Mouse (Mus musculus) embryonic facial prominence, embryonic 15.5 days (tissue): Measurements from ENCODE around the gene Vwf. TPM values are rescaled to one million over a fixed set of nuclear protein-coding genes. Genes with fewer than 3 reads are reported as not detected.

ENCODE experiments used
- ATAC-seq: fragments of 200-750 bp; cut with Nextera tagmentation; 2 replicates; pipeline ENCODE4 v1.8.0; 2017; ENCODE audit warnings: low read depth, moderate TSS enrichment; ENCODE audit not compliant: insufficient number of reproducible peaks, low FRiP score, low TSS enrichment
- H3K27ac ChIP-seq: fragments of 300-500 bp; sonication (generic); replicated peaks from 2 replicates; pipeline ENCODE4 v1.5.1; 2015; ENCODE audit warnings: mild to moderate bottlenecking, inconsistent platforms
- H3K27me3 ChIP-seq: fragments of 300-500 bp; sonication (generic); 2 replicates; pipeline ENCODE4 v1.6.1; 2015; ENCODE audit warnings: inconsistent platforms
- H3K36me3 ChIP-seq: fragments of 300-500 bp; sonication (generic); 2 replicates; pipeline ENCODE4 v1.6.1; 2015; ENCODE audit warnings: mild to moderate bottlenecking, inconsistent platforms
- H3K4me1 ChIP-seq: fragments of 300-500 bp; sonication (generic); 2 replicates; pipeline ENCODE4 v1.6.1; 2015; ENCODE audit warnings: inconsistent platforms
- H3K4me2 ChIP-seq: fragments of 300-500 bp; sonication (generic); replicated peaks from 2 replicates; pipeline ENCODE4 v1.6.1; 2015; ENCODE audit warnings: mild to moderate bottlenecking, inconsistent platforms
- H3K4me3 ChIP-seq: fragments of 300-500 bp; sonication (generic); replicated peaks from 2 replicates; pipeline ENCODE4 v1.5.1; 2015; ENCODE audit warnings: mild to moderate bottlenecking, inconsistent platforms
- H3K9ac ChIP-seq: fragments of 300-500 bp; sonication (generic); 2 replicates; pipeline ENCODE4 v1.6.1; 2015; ENCODE audit warnings: inconsistent platforms
- H3K9me3 ChIP-seq: fragments of 300-500 bp; sonication (generic); replicated peaks from 2 replicates; pipeline ENCODE4 v1.6.1; 2016; ENCODE audit warnings: inconsistent platforms
- WGBS: fragments of 180-500 bp; shearing (Covaris S2); methylation state at CpG from one replicate; pipeline ENCODE4 v1.1.7; 2015; 5-methylcytosine and 5-hydroxymethylcytosine counted together
- polyA plus RNA-seq: library from polyadenylated mRNA; unstranded; fragments of >200 nt; fragmentation: Nextera tagmentation; extraction: Ambion mirVana; gene quantifications from 2 replicates; pipeline ENCODE4 v1.2.1, GENCODE M21; 2015

Vwf gene
- 8.8 and 9.4 TPM in 2 replicates for polyA plus RNA-seq

GRCm38 (mm10) chr6:125546474-125546873, at the start of gene Vwf:
Vwf (plus strand) TSS chr6:125546774.
- Histone ChIP-seq H3K27ac (no peak within 1 kb of the TSS), H3K4me2 (no peak within 1 kb of the TSS), H3K4me3 (no peak within 1 kb of the TSS), H3K9me3 (no peaks in the 10 kb centered on the region), H3K9ac (no peak within 1 kb of the TSS), H3K4me1 (no peaks in the 10 kb centered on the region), H3K27me3 (no peaks in the 10 kb centered on the region), H3K36me3 (no peaks in the 10 kb centered on the region)
- ATAC-seq = no peak
- WGBS = 87% methylated on average over 6 of the region's 6 CpGs

DNA sequence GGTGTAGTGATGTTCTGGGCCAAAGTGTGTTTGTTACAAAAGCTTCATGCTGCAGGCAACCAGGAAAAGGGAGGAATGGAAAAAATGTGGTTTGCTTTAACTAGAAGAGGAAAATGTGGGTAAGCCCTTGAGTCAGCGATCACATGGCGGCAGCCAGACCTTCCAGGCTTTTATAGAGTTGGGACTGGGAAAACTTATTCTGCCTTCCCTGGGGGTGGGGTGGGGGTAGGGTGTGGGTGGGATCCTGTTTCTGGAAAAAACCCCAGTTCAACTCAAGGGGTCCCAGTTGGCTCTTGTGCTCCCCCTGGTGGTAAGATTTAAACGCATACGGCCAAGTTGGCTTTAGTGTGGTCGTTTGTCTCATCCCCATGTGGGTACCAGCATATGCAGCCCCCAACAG, 48.5 kb upstream of the Vwf start:
- Histone ChIP-seq H3K4me2 (no peak overlapping the region), H3K9ac (no peak overlapping the region), H3K27ac (peak overlapping the region; percentile 80), H3K27me3 (no peaks in the 10 kb centered on the region), H3K9me3 (no peaks in the 10 kb centered on the region), H3K36me3 (no peaks in the 10 kb centered on the region), H3K4me3 (no peak overlapping the region), H3K4me1 (peaks cover 15% of the 10 kb centered on the region)
- ATAC-seq = no peak
- 7% methylated on average over 5 of the region's 5 CpGs for WGBS

GRCm38 (mm10) chr6:125503186-125503802, 43.3 kb upstream of the Vwf start:
- 0 out of 2 replicates have a peak overlapping the region, but pooled peaks have one; percentile 22 for H3K27ac ChIP-seq
- H3K36me3 ChIP-seq = no peaks in the 10 kb centered on the region
- no peaks in the 10 kb centered on the region for H3K9me3 ChIP-seq
- H3K4me2 ChIP-seq = no peak overlapping the region
- no peak overlapping the region for H3K9ac ChIP-seq
- no peak overlapping the region for H3K4me3 ChIP-seq
- WGBS = 70% methylated on average over 11 of the region's 11 CpGs
- H3K4me1 ChIP-seq = 0 out of 2 replicates have a peak, but pooled peaks cover 9% of the 10 kb centered on the region
- no peak; the same call in 1 of the 2 replicates for ATAC-seq
- no peaks in the 10 kb centered on the region for H3K27me3 ChIP-seq

GRCm38 (mm10) chr6:125504622-125505355, 41.8 kb upstream of the Vwf start:
- ATAC-seq = no peak
- WGBS = 59% methylated on average over 3 of the region's 3 CpGs
- H3K4me3 ChIP-seq = no peak overlapping the region
- H3K9me3 ChIP-seq = no peaks in the 10 kb centered on the region
- H3K27ac ChIP-seq = no peak overlapping the region
- no peak overlapping the region for H3K4me2 ChIP-seq
- H3K36me3 ChIP-seq = no peaks in the 10 kb centered on the region
- no peaks in the 10 kb centered on the region for H3K27me3 ChIP-seq
- 0 out of 2 replicates have a peak, but pooled peaks cover 4% of the 10 kb centered on the region for H3K4me1 ChIP-seq
- H3K9ac ChIP-seq = no peak overlapping the region

DNA sequence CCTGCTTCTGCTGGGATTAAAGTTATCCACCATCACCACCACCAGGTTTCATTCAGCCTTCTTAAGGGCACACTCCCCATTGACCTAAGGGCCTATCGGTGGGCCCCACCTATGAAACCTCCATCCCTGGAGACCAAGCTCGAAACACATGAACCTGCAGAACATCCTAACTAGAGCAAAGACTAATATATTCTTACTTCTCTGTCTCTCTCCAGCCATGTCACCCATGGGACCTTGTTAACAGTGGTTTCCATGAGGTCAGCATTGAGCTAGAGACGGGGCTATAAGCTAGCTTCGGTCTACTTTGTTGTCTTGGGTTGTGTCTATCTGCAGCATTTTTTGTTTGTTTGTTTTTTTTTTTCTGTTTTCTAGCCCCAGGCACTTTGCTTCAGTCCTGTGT, 40.1 kb upstream of the Vwf start:
- Histone ChIP-seq H3K9ac (no peak overlapping the region), H3K9me3 (no peaks in the 10 kb centered on the region), H3K4me3 (no peak overlapping the region), H3K36me3 (no peaks in the 10 kb centered on the region), H3K27me3 (no peaks in the 10 kb centered on the region), H3K4me1 (peaks cover 11% of the 10 kb centered on the region; the same call in 1 of the 2 replicates), H3K27ac (no peak overlapping the region), H3K4me2 (no peak overlapping the region)
- 88% methylated on average over 4 of the region's 4 CpGs for WGBS
- ATAC-seq = no peak

DNA sequence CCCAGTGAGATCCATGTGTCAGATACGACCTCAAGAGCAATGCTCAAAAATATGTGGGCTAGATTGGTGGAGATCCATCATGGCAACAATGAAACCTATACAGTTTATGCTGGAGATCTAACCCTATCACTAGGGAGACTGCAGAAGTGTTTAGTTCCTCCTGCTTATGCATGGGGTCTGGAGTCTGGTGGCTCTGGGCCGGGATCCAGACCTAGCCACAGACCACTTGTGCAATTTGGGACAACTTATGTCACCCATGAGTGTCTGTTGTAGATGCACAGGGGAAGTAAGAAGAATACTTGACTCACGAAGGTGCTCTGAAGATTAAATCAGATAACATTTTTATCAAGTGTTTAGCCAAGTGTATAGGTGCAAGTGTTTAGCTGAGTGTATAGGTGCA, 36.8 kb upstream of the Vwf start:
- no peaks in the 10 kb centered on the region for H3K9me3 ChIP-seq
- no peak for ATAC-seq
- H3K9ac ChIP-seq = no peak overlapping the region
- H3K4me1 ChIP-seq = peaks cover 24% of the 10 kb centered on the region
- 69% methylated on average over 3 of the region's 3 CpGs for WGBS
- H3K27me3 ChIP-seq = no peaks in the 10 kb centered on the region
- no peak overlapping the region for H3K4me2 ChIP-seq
- no peak overlapping the region for H3K4me3 ChIP-seq
- no peak overlapping the region for H3K27ac ChIP-seq
- H3K36me3 ChIP-seq = no peaks in the 10 kb centered on the region

DNA sequence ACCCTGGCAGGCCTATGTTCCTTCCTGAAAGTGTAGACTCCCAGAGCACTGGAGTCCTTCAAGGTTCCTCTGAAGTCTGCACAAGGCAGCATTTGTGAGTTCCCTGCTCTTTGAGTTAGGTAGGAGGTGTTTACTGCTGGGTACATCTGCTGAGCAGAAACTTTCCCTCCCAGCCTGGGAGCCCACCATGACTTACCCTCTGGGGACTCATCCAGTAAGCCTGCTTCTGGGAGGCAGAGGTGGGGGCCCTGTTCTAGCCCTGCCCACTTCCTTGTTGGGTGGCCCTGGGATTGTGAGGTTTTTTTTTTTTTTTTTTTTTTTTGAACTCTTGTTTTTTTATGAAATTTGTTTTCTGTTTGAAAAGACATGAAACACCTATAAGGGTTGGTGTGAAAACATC, 35.9 kb upstream of the Vwf start:
- Histone ChIP-seq H3K27ac (0 out of 2 replicates have a peak overlapping the region, but pooled peaks have one; percentile 13), H3K9me3 (no peaks in the 10 kb centered on the region), H3K36me3 (no peaks in the 10 kb centered on the region), H3K4me1 (peaks cover 24% of the 10 kb centered on the region), H3K27me3 (no peaks in the 10 kb centered on the region), H3K4me3 (no peak overlapping the region), H3K9ac (no peak overlapping the region), H3K4me2 (no peak overlapping the region)
- ATAC-seq = no peak

DNA sequence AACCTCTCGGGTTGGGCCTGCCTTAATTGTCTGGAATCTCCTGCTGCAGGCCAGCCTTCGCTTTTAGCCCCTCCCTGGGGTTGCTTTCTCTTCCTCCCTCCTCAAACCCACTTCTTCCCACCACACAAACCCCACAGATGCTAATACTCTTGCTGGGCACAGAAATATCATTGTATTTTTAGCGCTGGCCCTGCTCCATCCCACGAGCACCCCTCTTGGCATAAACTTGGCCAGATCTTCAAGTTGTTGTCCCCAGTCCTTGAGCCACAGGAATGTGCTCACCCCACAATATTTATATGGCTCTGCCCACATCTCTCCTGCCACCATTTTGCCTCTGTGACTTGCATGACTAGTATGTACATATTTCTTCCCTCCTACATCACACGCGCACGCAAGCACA, 35.4 kb upstream of the Vwf start:
- Histone ChIP-seq H3K9ac (no peak overlapping the region), H3K9me3 (no peaks in the 10 kb centered on the region), H3K36me3 (no peaks in the 10 kb centered on the region), H3K4me1 (peaks cover 24% of the 10 kb centered on the region), H3K27ac (no peak overlapping the region), H3K4me3 (no peak overlapping the region), H3K4me2 (no peak overlapping the region), H3K27me3 (no peaks in the 10 kb centered on the region)
- peak; percentile 45; the same call in 1 of the 2 replicates for ATAC-seq
- WGBS = 61% methylated on average over 7 of the region's 7 CpGs

DNA sequence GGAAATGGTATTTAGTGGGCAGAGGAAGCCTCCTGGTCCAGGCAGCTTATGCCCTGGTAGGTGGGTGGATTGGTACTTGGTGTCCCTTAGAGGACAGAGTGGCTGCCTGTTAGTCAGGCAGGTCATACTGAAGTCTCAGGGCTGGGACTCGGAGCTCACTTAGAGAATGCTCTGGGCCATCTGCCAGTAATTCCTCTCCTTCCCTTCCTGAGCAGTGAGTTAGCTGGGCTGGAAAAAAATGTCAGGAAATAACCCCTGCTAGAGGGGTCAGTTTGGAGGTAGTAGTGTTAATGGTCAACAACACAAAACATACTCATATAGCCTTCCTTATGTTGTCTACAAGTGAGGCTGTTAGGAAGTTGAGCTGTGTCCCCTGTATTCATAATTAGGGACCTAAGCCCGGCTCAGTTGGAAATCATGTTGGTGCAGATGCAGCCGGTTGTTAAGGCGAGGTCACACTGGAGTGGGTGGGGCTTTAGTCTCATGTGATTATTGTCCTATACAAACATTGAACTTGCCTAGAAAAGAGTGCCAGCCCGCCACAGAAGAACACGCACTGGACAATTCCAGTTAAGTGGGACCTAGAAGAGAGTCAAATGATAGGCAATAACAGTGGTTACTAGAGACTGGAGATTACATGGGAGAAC, 33.5 kb upstream of the Vwf start:
- no peaks in the 10 kb centered on the region for H3K9me3 ChIP-seq
- H3K4me2 ChIP-seq = no peak overlapping the region
- H3K27ac ChIP-seq = peak overlapping the region; percentile 34; the same call in 1 of the 2 replicates
- no peaks in the 10 kb centered on the region for H3K36me3 ChIP-seq
- H3K4me3 ChIP-seq = no peak overlapping the region
- 53% methylated on average over 6 of the region's 6 CpGs for WGBS
- ATAC-seq = no peak
- no peaks in the 10 kb centered on the region for H3K27me3 ChIP-seq
- H3K9ac ChIP-seq = no peak overlapping the region
- H3K4me1 ChIP-seq = peaks cover 20% of the 10 kb centered on the region

- Histone ChIP-seq H3K4me2 (no peak overlapping the region), H3K4me1 (peaks cover 17% of the 10 kb centered on the region), H3K27ac (no peak overlapping the region), H3K36me3 (no peaks in the 10 kb centered on the region), H3K4me3 (no peak overlapping the region), H3K27me3 (no peaks in the 10 kb centered on the region), H3K9me3 (no peaks in the 10 kb centered on the region), H3K9ac (no peak overlapping the region)
- no peak for ATAC-seq
- WGBS = 69% methylated on average over 11 of the region's 11 CpGs
These were observed 30.9 kb upstream of the Vwf start for GRCm38 (mm10) chr6:125515503-125516315.
